Mouse (Mus musculus) small intestine, adult 2 months (tissue): ENCODE results near the gene Anapc15. TPM values are rescaled to one million over a fixed set of nuclear protein-coding genes. Genes with fewer than 3 reads are reported as not detected.

Experiments
- H3K27ac ChIP-seq: fragments of 200-500 bp; 2 replicates; pipeline ENCODE4 v1.5.1; 2012; ENCODE audit warnings: low read depth, low read length, control low read depth, inconsistent platforms; ENCODE audit not compliant: insufficient read depth
- H3K27me3 ChIP-seq: fragments of 200-500 bp; 2 replicates; pipeline ENCODE4 v1.6.1; 2012; ENCODE audit warnings: mild to moderate bottlenecking, moderate library complexity, low read length, inconsistent platforms; ENCODE audit not compliant: control insufficient read depth, insufficient read depth
- H3K36me3 ChIP-seq: fragments of 200-500 bp; 2 replicates; pipeline ENCODE4 v1.6.1; 2012; ENCODE audit warnings: mild to moderate bottlenecking, low read length, control low read depth, inconsistent platforms; ENCODE audit not compliant: control insufficient read depth, insufficient read depth
- H3K4me1 ChIP-seq: fragments of 200-500 bp; 2 replicates; pipeline ENCODE4 v1.6.1; 2012; ENCODE audit warnings: low read length, inconsistent platforms, mixed read lengths; ENCODE audit not compliant: control insufficient read depth, insufficient read depth, insufficient read length
- H3K4me3 ChIP-seq: fragments of 200-500 bp; 2 replicates; pipeline ENCODE4 v1.5.1; 2012; ENCODE audit warnings: low read depth, mild to moderate bottlenecking, control low read depth, inconsistent platforms, low read length, moderate library complexity
- CTCF ChIP-seq: fragments of 200-500 bp; IDR thresholded peaks from 2 replicates; pipeline ENCODE4 v1.5.1; 2012; ENCODE audit warnings: low read depth, mild to moderate bottlenecking, control low read depth, inconsistent platforms, low read length, moderate library complexity, mixed read lengths; ENCODE audit not compliant: insufficient replicate concordance, insufficient read length; ENCODE audit errors: extremely low read depth
- POLR2A ChIP-seq: fragments of 200-500 bp; IDR thresholded peaks from 2 replicates; pipeline ENCODE4 v1.6.1; 2012; ENCODE audit warnings: low read depth, mild to moderate bottlenecking, control low read depth, inconsistent platforms, low read length, moderate library complexity
- whole genome bisulfite sequencing: fragments of 180-500 bp; shearing (Covaris S2); methylation state at CpG from one replicate; pipeline ENCODE4 v1.1.7; 2018; 5-methylcytosine and 5-hydroxymethylcytosine counted together
- polyA plus RNA-seq: library from polyadenylated mRNA; depleted of rRNA; stranded (reverse); fragments of >200 nt; gene quantifications from 2 replicates; pipeline ENCODE4 v1.2.3, GENCODE M21; 2012

Gene Anapc15
- polyA plus RNA-seq, 1 experiment = 22.6 TPM

- Histone ChIP-seq H3K4me3 (no peak overlapping the region), H3K4me1 (no peaks in the 10 kb centered on the region; the same call in 1 of the 2 replicates), H3K27ac (no peak overlapping the region), H3K27me3 (no peaks in the 10 kb centered on the region), H3K36me3 (peaks cover 82% of the 10 kb centered on the region)
- WGBS = 97% methylated on average over 3 of the region's 3 CpGs
- no peak for TF ChIP-seq POLR2A
- TF ChIP-seq CTCF = no peak
These were observed 33.1 kb upstream of the Anapc15 start for GRCm38 (mm10) chr7:101830373-101830772.

GRCm38 (mm10) chr7:101831437-101831836 lies 32.1 kb upstream of the Anapc15 start:
- TF ChIP-seq CTCF = no peak
- no peak for TF ChIP-seq POLR2A
- WGBS = 95% methylated on average over 8 of the region's 8 CpGs
- peaks cover 72% of the 10 kb centered on the region for H3K36me3 ChIP-seq
- no peak overlapping the region for H3K27ac ChIP-seq
- H3K27me3 ChIP-seq = no peaks in the 10 kb centered on the region
- H3K4me1 ChIP-seq = no peaks in the 10 kb centered on the region; the same call in 1 of the 2 replicates
- no peak overlapping the region for H3K4me3 ChIP-seq

GRCm38 (mm10) chr7:101832372-101832771 lies 31.1 kb upstream of the Anapc15 start:
- Histone ChIP-seq H3K4me1 (no peaks in the 10 kb centered on the region; the same call in 1 of the 2 replicates), H3K27me3 (no peaks in the 10 kb centered on the region), H3K4me3 (no peak overlapping the region), H3K36me3 (peaks cover 64% of the 10 kb centered on the region), H3K27ac (no peak overlapping the region)
- WGBS = 88% methylated on average over 4 of the region's 4 CpGs
- TF ChIP-seq POLR2A (no peak), CTCF (no peak)

GRCm38 (mm10) chr7:101833352-101833751 lies 30.2 kb upstream of the Anapc15 start:
- WGBS = 81% methylated on average over 5 of the region's 5 CpGs
- H3K4me1 ChIP-seq = no peaks in the 10 kb centered on the region; the same call in 1 of the 2 replicates
- no peak overlapping the region for H3K27ac ChIP-seq
- H3K36me3 ChIP-seq = peaks cover 55% of the 10 kb centered on the region
- H3K4me3 ChIP-seq = no peak overlapping the region
- H3K27me3 ChIP-seq = no peaks in the 10 kb centered on the region
- TF ChIP-seq POLR2A (no peak), CTCF (no peak)

GRCm38 (mm10) chr7:101833916-101834584 lies 29.5 kb upstream of the Anapc15 start:
- no peak overlapping the region for H3K27ac ChIP-seq
- H3K27me3 ChIP-seq = no peaks in the 10 kb centered on the region
- H3K36me3 ChIP-seq = peaks cover 48% of the 10 kb centered on the region
- H3K4me3 ChIP-seq = no peak overlapping the region
- TF ChIP-seq POLR2A = no peak
- no peak for TF ChIP-seq CTCF
- 85% methylated on average over 3 of the region's 3 CpGs for WGBS
- H3K4me1 ChIP-seq = no peaks in the 10 kb centered on the region; the same call in 1 of the 2 replicates

GRCm38 (mm10) chr7:101834903-101835302 lies 28.6 kb upstream of the Anapc15 start:
- no peak overlapping the region for H3K4me3 ChIP-seq
- TF ChIP-seq POLR2A = no peak
- no peak for TF ChIP-seq CTCF
- H3K27ac ChIP-seq = no peak overlapping the region
- WGBS = 78% methylated on average over 3 of the region's 3 CpGs
- H3K27me3 ChIP-seq = no peaks in the 10 kb centered on the region
- H3K4me1 ChIP-seq = no peaks in the 10 kb centered on the region; the same call in 1 of the 2 replicates
- peaks cover 40% of the 10 kb centered on the region for H3K36me3 ChIP-seq

- H3K27ac ChIP-seq = no peak overlapping the region
- no peaks in the 10 kb centered on the region; the same call in 1 of the 2 replicates for H3K4me1 ChIP-seq
- no peaks in the 10 kb centered on the region for H3K27me3 ChIP-seq
- no peak overlapping the region for H3K4me3 ChIP-seq
- WGBS = 40% methylated on average over 5 of the region's 5 CpGs
- peaks cover 35% of the 10 kb centered on the region for H3K36me3 ChIP-seq
- 0 out of 2 replicates have a peak, but pooled peaks have one; percentile 4 for TF ChIP-seq CTCF
- no peak for TF ChIP-seq POLR2A
These were observed 27.9 kb upstream of the Anapc15 start for GRCm38 (mm10) chr7:101835457-101836109.
